Mouse (Mus musculus) gastrocnemius, postnatal 10 days (tissue): Measurements from ENCODE around the gene Mrpl14. TPM values are rescaled to one million over a fixed set of nuclear protein-coding genes. Genes with fewer than 3 reads are reported as not detected.

Source experiments
- DNase-seq: peaks from one replicate; pipeline ENCODE4 v3.0.0; 2021; ENCODE audit warnings: mixed read lengths
- long read RNA-seq, 2 experiments: library from polyadenylated mRNA; stranded (forward); transcript quantifications; one replicate each; pipeline ENCODE4 v2.0.0; 2021
- total RNA-seq, 2 experiments: library from RNA; stranded (reverse); gene quantifications; 2 replicates each; pipeline ENCODE4 v1.2.3; 2021

Mrpl14 gene
- 10 to 100 TPM; 82.3 to 83.5 TPM for total RNA-seq
- long read RNA-seq, experiment 1, transcript Mrpl14-201 (3 exons, 645 nt) = major isoform, 33 of 33 reads
- long read RNA-seq, experiment 1, partial matches to known transcripts = 0 of 33 reads
- long read RNA-seq, experiment 1, other reads (novel, unspliced or antisense) = 0 of 33 reads
- long read RNA-seq, experiment 2, transcript Mrpl14-201 (3 exons, 645 nt) = major isoform, 41 of 43 reads
- long read RNA-seq, experiment 2, partial matches to known transcripts = 0 of 43 reads
- long read RNA-seq, experiment 2, other reads (novel, unspliced or antisense) = 1 of 43 reads

DNA sequence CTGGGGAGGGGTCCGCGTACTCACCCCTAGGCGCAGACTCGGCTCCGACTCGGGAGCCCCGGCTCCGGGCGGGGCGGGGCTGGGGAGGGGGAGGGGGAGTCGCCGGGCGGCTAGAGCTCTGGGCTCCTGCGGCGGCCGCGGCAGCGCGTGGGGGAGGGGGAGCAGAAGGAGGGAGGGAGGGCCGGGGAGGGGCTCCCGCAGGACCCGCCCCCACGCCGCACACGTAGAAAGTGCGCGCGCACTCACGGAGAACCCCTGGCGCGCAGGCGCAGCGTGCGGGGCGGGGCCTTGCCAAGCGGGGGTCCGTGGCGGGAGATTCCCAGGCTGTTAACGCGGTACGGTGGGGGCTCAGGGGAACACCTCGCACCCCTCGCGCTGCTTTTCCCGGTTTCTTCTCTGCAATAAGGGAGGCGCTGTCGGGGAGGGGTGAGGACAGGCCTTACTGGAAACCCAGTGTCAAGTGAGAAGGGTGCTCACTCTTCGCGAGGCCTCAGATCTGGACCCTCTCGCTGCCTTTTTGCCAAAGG lies at the start of gene Mrpl14:
Gene Mrpl14 (plus strand): TSS at position 230 of the 527 bp plus-strand sequence.
- DNase-seq = peak; percentile 96

GRCm38 (mm10) chr17:45638596-45639295 lies 47.4 kb upstream of the Mrpl14 start:
- no peak for DNase-seq

DNA sequence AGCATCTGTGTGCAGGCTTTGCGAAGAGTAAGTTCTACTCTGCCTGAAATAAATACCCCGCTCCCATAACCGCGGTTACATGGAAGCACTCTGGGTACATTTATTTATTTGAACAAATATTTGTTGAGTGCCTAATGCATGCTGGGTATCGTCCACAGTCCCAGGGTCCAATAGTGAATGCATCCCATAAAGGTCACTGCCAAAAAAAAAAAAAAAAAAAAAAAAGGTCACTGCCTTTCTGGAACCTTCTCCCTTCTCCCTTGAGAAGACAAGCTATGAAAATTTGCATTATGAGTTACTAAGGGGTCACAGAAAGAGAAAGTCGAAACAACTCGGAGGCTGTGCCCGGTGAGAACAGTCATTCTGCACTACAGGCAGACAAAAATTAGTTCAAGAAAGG lies 44.1 kb upstream of the Mrpl14 start:
- DNase-seq = no peak

- peak; percentile 82 for DNase-seq
These were observed 43.4 kb upstream of the Mrpl14 start for GRCm38 (mm10) chr17:45642701-45643100.

DNA sequence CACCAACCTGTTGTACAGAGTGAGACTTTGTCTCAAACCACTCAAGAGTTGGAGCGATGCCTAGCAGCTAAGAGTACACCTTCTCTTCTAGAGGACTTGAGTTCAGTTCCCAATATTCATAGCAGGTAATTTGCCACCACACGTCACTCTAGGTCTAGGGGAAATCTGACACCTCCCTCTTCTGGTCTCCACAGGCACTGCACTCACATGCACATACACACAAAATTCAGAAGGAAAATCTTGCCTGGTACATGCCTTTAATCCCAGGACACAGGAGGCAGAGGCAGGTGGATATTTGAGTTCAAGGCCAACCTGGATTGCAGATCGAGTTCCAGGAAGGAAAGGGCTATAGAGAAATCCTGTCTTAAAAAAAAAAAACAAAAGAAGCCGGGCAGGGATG lies 41.9 kb upstream of the Mrpl14 start:
- DNase-seq = no peak

- DNase-seq = no peak
These were observed 32.9 kb upstream of the Mrpl14 start for GRCm38 (mm10) chr17:45653233-45653632.

GRCm38 (mm10) chr17:45655820-45656219 lies 30.3 kb upstream of the Mrpl14 start:
- DNase-seq = no peak

DNA sequence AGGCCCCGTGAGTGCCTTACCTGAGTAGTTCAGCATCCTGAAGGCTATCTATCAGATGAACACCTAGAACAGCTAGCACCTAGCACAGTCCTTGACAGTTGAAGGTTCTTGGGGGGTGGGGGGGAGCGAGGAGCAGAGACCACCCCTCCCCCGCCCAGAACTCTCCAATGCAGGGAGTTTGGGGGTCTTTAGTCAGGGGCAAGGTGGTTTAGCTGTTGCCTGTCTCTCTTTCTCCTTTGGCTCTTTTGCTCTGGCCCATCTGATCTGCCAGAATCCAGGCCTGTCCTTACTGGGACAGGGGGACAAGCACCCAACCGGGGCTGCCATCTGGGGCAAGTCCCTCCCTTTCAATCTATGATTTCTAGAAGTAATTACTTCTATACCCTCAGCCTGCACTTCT lies 26.9 kb upstream of the Mrpl14 start, which contains the start of gene Capn11:
Gene Capn11 (minus strand): TSS at position 101 of the 400 bp plus-strand sequence.
- DNase-seq = no peak

DNA sequence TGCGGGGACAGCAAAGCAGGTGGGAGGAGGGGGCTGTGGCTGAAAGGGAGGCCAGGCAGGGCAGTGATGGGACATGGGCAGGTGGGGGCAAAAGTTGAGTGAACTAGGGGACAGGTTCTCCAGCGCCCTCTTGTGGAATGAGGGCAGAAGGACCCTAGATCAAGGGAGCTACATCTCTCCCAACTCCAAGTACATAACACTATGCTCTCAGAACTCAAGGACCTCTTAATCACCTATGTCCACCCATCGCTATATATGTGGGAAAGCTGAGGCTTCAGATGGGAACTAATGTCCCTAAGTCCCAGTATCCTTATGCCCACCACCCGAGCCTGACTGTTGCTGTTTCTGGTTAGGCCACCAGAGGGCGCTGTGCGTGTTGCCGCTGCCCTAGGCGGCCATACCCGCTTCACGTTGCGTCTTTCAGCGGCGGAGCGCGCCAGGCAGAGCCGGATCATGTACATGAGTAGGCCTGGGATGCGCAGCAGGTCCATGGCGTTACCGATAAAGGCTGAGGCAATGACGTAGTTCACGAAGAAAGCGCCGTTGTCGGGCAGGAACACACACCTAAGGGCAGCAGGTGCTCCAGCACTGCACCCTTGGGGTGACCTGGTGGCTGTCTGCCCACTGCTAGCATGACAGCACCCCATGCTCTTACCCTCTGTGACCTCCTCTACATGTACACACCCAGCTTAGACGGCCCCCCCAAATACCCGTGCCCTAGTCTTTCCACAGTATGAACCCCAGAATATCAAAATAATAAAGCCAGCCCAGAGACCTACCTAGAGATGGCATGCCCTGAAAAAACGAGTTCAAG lies 22.8 kb upstream of the Mrpl14 start:
- peak; percentile 86 for DNase-seq

- DNase-seq = no peak
These were observed 21.5 kb upstream of the Mrpl14 start for GRCm38 (mm10) chr17:45664608-45665007.

DNA sequence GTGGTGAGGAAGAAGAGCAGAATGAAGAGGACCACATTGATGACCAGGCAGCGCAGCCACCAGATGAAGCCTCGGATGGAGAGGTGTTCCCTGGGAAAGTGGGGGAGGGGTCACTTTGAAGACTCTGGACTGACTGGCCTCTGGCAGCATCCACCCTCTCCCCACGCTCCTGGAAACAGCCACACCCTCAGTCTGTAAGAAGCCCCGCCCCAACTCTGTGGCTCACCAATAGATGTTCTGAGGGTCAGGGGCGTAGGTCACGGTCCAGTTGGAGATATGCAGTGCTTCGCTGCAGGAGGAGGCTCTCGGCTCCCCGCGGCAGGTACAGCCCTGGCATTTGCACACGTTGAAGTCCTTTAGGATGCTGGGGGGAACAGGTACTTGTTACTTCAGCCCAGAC lies 20.0 kb upstream of the Mrpl14 start:
- DNase-seq = no peak

- DNase-seq = no peak
These were observed 18.6 kb upstream of the Mrpl14 start for GRCm38 (mm10) chr17:45667481-45667880.

DNA sequence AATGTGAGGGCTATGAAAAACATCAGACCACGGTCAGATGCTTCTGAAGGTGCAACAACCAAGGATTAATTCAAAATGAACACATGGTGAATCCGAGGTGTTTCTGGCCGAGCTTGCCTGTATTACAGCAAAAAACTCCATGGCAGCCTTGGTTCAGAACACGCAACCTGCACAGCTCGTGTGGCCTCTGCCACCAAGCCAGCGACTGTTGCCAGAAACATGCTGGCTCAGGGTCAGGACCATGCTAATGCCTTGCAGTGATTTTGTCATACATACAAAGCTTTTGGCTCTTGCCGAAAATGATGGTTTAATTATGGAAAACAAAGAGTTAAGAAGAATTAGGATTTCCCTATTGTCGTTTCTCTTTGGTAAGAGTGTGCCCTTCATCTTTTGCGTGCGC lies 18.1 kb upstream of the Mrpl14 start:
- no peak for DNase-seq

GRCm38 (mm10) chr17:45671821-45672220 lies 14.3 kb upstream of the Mrpl14 start:
- no peak for DNase-seq

GRCm38 (mm10) chr17:45672598-45672997 lies 13.5 kb upstream of the Mrpl14 start:
- DNase-seq = no peak

DNA sequence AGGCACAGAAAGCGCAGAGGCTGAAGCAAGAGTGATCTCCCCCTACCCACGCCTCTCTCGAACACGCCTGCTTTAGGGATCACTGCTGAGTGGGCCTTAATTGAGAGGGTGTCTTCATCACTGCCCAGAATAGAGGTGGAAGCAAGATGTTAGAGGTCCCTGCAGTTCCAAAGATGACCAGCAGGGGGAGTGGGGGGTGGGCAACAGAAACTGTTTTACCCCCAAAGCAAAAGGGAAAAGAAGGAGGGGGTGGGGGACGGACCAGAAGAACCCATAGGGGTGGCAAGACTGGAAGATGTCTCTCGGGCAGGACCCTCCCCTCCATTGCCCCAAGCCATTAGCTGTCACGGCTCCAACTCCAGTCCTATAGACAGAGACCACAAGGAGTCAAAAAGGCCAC lies 8.0 kb upstream of the Mrpl14 start:
- peak; percentile 89 for DNase-seq

DNA sequence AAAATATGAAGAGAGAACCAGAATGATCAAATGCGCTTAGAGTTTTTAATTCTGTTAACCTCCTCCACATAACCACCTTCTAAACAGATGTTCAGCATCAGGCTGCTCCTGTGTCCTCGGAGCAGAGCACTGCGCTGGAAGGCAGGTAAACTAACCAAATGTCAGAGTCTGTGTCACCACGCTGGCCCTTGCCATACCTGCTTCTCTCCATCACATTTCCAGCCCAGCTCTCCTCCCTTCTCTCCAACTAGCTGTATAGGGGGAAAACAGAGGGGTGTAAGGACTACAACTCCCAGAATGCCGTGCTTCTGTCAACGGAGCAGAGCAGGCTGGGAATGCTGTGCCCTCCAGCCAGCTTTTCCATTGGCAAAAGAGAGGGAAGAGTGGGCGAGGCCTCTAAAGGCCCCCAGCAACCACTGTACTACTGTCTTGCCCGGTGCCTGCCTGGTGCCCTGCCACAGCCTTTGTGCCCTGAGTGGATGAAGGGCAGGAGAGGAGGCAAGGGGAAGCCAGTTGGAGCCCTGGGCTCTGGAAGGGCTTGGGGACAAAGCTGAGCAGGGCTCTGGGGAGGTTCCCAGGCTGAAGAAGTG lies 5.6 kb upstream of the Mrpl14 start:
- no peak for DNase-seq

GRCm38 (mm10) chr17:45681588-45681987 lies 4.5 kb upstream of the Mrpl14 start:
- DNase-seq = no peak

DNA sequence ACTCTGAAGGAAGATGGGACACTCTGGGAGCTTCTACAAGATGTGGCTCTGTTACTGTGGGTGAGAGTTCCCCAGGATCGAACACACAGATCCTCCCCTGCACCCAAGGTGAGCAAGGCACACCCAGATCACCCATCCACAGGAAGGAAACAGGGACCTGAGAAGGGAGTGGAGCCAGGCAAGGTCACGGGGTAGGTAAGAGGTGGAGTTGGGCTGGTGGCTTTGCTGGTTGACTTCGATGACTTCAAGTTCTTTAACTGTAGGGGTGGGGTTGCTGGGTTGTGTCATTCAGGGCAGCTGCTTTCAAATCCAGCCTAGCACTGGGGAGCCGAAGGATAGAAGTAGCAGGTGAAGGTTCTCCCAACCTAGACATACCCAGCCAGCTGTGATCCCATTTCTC lies 3.3 kb upstream of the Mrpl14 start:
- DNase-seq = no peak

DNA sequence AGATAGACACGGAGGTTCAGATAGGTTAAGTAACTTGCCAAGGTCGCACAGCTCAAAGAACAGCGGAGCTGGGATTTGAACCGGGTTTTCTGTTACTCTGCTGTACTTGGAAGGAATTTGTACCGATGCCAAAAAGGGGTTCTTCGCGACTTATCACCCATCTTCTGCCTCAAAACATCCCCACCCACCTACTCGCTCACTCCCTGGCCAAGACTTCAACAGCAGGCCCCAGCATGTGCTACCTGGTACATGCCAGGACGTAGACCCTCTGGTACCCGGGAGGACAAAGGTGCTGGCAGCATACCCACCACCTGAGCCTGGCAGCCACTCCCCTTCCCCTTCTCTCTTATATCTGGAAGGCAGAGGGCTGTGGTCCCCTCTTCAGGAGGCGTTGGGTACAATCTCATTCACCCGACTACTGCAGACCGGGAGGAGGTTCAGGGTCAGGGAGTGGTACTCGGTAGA lies 1.4 kb upstream of the Mrpl14 start:
- DNase-seq = peak; percentile 5

GRCm38 (mm10) chr17:45685171-45686092 lies 690 bp upstream of the Mrpl14 start:
- DNase-seq = peak; percentile 56
